Mouse (Mus musculus) thymus, postnatal 10 days (tissue): ENCODE results near the gene Spag17.

Experiments
- DNase-seq, 2 experiments: peaks; one replicate each; pipeline ENCODE4 v3.0.0; 2021; ENCODE audit warnings: low spot score in 2 of 2

Spag17 gene

GRCm38 (mm10) chr3:99965863-99966262, 80.7 kb downstream of the Spag17 start:
- DNase-seq: no peak

- no peak for DNase-seq
Measured at GRCm38 (mm10) chr3:99966285-99966684, 81.1 kb downstream of the Spag17 start.

- DNase-seq: no peak
Measured at GRCm38 (mm10) chr3:99970766-99971165, 85.6 kb downstream of the Spag17 start.

- DNase-seq: no peak
Measured at GRCm38 (mm10) chr3:99981046-99981445, 95.8 kb downstream of the Spag17 start.

GRCm38 (mm10) chr3:100004676-100005075, 119.5 kb downstream of the Spag17 start:
- DNase-seq: no peak

GRCm38 (mm10) chr3:100009807-100010206, 124.6 kb downstream of the Spag17 start:
- DNase-seq: no peak

- DNase-seq: no peak
Measured at GRCm38 (mm10) chr3:100014110-100014509, 128.9 kb downstream of the Spag17 start.

GRCm38 (mm10) chr3:100031291-100031690, 146.1 kb downstream of the Spag17 start:
- DNase-seq: no peak

GRCm38 (mm10) chr3:100032969-100033368, 147.8 kb downstream of the Spag17 start:
- no peak for DNase-seq

- no peak for DNase-seq
Measured at GRCm38 (mm10) chr3:100034366-100034956, 149.3 kb downstream of the Spag17 start.

- no peak for DNase-seq
Measured at GRCm38 (mm10) chr3:100035097-100035496, 149.9 kb downstream of the Spag17 start.

- no peak for DNase-seq
Measured at GRCm38 (mm10) chr3:100036846-100037245, 151.6 kb downstream of the Spag17 start.

- no peak for DNase-seq
Measured at GRCm38 (mm10) chr3:100074406-100074805, 189.2 kb downstream of the Spag17 start.

GRCm38 (mm10) chr3:100102386-100103092, 217.3 kb downstream of the Spag17 start:
- DNase-seq: no peak

GRCm38 (mm10) chr3:100106736-100107135, 221.5 kb downstream of the Spag17 start:
- DNase-seq: no peak

- no peak for DNase-seq
Measured at GRCm38 (mm10) chr3:100118681-100119080, 233.5 kb downstream of the Spag17 start.

GRCm38 (mm10) chr3:100121961-100122360, 236.8 kb downstream of the Spag17 start:
- DNase-seq: no peak

GRCm38 (mm10) chr3:100122445-100122844, 237.2 kb downstream of the Spag17 start:
- no peak for DNase-seq

GRCm38 (mm10) chr3:100160682-100161445, 275.7 kb downstream of the Spag17 start:
- DNase-seq: no peak

- no peak for DNase-seq
Measured at GRCm38 (mm10) chr3:100161665-100162314, 276.6 kb downstream of the Spag17 start.

- peak; percentile 92 to 95 for DNase-seq
Measured at GRCm38 (mm10) chr3:100162315-100163105, 277.3 kb downstream of the Spag17 start, which contains the start of the genes Gdap2 and Wdr3. Gene Gdap2, plus strand, starts transcription at chr3:100162381. Gene Wdr3, minus strand, starts transcription at chr3:100162407.
